In the genomic region with DNA sequence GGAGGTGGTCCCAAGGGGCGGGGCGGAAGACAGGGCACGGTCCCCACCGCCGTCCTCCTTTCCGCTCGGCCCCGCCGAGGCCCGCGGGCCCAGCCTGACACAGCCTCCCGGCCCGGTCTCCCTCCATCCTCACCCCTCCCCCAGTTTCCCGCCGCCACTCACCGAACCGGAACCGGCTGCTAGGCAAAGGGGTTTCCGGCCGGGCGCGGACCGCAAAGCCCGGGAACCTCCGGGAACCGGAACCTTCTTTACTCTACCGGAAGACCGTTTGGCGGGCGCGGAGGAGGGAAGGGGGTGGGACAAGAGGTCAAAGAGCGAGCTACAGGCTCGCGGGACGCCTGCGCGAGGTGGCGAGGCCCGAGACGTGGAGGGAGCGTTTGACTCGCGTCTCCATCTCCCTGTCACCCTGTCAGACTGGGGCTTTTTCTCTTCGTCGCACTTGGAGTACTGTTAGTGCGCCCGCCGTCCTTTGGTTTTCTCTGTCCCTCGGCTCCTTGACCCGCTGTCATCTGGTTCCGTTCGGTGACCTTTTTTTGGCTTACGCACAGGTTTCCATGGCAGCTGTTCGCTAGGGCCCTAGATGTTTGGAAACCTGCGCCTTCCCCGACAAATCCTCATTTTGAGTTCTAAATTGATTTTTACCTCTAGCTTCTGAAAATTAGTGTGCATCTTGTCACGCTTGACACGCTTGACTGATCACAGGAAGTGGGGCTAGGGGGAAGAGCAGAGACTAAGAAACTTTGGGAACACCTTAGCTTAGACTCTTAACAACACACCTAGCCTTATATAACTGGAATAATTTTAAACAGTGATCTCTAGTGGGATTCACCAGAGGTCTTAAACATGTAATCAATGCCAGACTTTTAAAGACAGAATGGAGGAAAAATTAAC, we compare ENCODE assay signal across 8 mouse cellular contexts. TPM values are rescaled to one million over a fixed set of nuclear protein-coding genes. Genes with fewer than 3 reads are reported as not detected.
DNase-seq lines count a peak whose midpoint lies in the region; ATAC-seq lines count a peak whose summit lies in the region.

A gene (minus strand): TSS at position 624 of the 891 bp plus-strand sequence.

- peak; percentile 94 for ATAC-seq in frontal cortex, adult (ENCODE audit: low TSS enrichment)

- H3K4me1 ChIP-seq in hindbrain, embryonic 10.5 days (replicated peaks), result peaks cover 22% of the 10 kb centered on the region

- peak; percentile 91 for DNase-seq in MEL-GATA-1-ER (ENCODE audit: extremely low read depth, low read depth)
- DNase-seq in cerebellum, adult 8-10 months, result peak; percentile 90
- peak; percentile 92 for DNase-seq in hindbrain, embryonic 10.5 days (ENCODE audit: low spot score)
- DNase-seq in layer of hippocampus, postnatal 10 days (ENCODE audit: low spot score in 2 of 2), result peak; percentile 91 to 93
- DNase-seq in lung, postnatal 10 days, result peak; percentile 94
- DNase-seq in ovary, postnatal 36 days (ENCODE audit: low spot score), result peak; percentile 88
- peak; percentile 93 for DNase-seq in thymus, postnatal 25 days

- H3K27me3 ChIP-seq in hindbrain, embryonic 10.5 days (ENCODE audit: insufficient read depth, poor library complexity, severe bottlenecking), result no peaks in the 10 kb centered on the region

- no peaks in the 10 kb centered on the region for H3K9me3 ChIP-seq in hindbrain, embryonic 10.5 days

- under 1% methylated on average over 58 of the region's 58 CpGs for WGBS in hindbrain, embryonic 10.5 days

- H3K27ac ChIP-seq in hindbrain, embryonic 10.5 days, result peak within 1 kb of the TSS; percentile 98

- H3K4me3 ChIP-seq in hindbrain, embryonic 10.5 days, result peak within 1 kb of the TSS; percentile 97

- H3K36me3 ChIP-seq in hindbrain, embryonic 10.5 days, result peaks cover 7% of the 10 kb centered on the region

RNA-seq across cellular contexts. Expression of the gene that starts here (rescaled TPM):
- polyA plus RNA-seq in hindbrain, embryonic 10.5 days (2016; fragmentation: Nextera tagmentation; extraction: Ambion mirVana), result 36.5 and 44.1 TPM in 2 replicates
- 10 to 100 TPM; 14.2 to 17.5 TPM for total RNA-seq in layer of hippocampus, postnatal 10 days (2021)

Comparison
In these comparisons a context has a peak if more than half of its experiments do, and no peak if none do; other contexts are left out.
1. Peak in every context shown above with its lines: DNase-seq, ATAC-seq, H3K4me3 ChIP-seq and H3K27ac ChIP-seq.